Mouse (Mus musculus): ENCODE results near the gene Sdf2.

DNA sequence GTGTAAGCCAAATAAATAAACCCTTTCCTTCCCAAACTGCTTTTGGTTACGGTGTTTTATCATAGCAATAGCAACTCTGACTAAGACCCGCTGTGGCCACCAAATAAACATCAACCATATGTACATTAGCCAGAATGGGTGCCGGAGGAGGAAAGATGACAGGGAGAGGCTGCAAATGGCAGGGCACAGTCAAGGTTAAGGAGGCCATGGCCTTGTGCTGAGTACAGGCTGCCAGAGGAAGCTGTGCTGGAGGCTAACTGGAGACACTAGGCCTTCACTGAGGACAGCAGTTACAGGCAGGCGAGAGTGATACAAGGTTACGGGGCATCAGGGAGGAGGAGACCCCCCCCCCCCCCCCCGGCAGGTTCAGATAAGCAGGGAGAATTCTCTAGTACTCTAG, 35.7 kb upstream of the Sdf2 start:
- no peak for TF ChIP-seq CTCF (conservative IDR thresholded peaks at IDR 0.05; ENCODE audit: low read length)
- TF ChIP-seq POU5F1 (IDR thresholded peaks at IDR 0.05; ENCODE audit: borderline replicate concordance, low read length), result no peak
